Mouse (Mus musculus) CH12.LX (cell line): Measurements from ENCODE around the gene A530084C06Rik. TPM values are rescaled to one million over a fixed set of nuclear protein-coding genes. Genes with fewer than 3 reads are reported as not detected.

ENCODE experiments used
- DNase-seq: peaks from one replicate; pipeline ENCODE4 v3.0.0-alpha.2; 2013; ENCODE audit errors: extremely low read depth
- H3K27ac ChIP-seq: 2 replicates; pipeline ENCODE4 v1.5.1; 2012; ENCODE audit warnings: low read depth, mild to moderate bottlenecking, control low read depth, moderate library complexity; ENCODE audit not compliant: insufficient read depth
- H3K27me3 ChIP-seq: replicated peaks from 2 replicates; pipeline ENCODE3; 2012; ENCODE audit warnings: inconsistent platforms
- H3K36me3 ChIP-seq, 2 experiments: replicated peaks in 1 of 2; 2 replicates each; pipeline versions ENCODE3 to v1.6.1; 2012; ENCODE audit warnings: inconsistent platforms in 1 of 2, low read length in 1 of 2, mild to moderate bottlenecking in 1 of 2, mixed read lengths in 1 of 2, moderate library complexity in 1 of 2; ENCODE audit not compliant: control insufficient read depth in 1 of 2, insufficient read depth in 1 of 2
- H3K4me1 ChIP-seq, 2 experiments: 2 replicates each; pipeline ENCODE4 v1.6.1; 2012; ENCODE audit warnings: inconsistent platforms in 1 of 2, moderate library complexity in 1 of 2; ENCODE audit not compliant: insufficient read depth in 2 of 2, control insufficient read depth in 1 of 2
- H3K4me2 ChIP-seq: 2 replicates; pipeline ENCODE4 v1.6.1; 2012; ENCODE audit warnings: low read depth, mild to moderate bottlenecking, control low read depth; ENCODE audit not compliant: poor library complexity, insufficient read depth, severe bottlenecking
- H3K4me3 ChIP-seq, 3 experiments: fragments of 150-350 bp in 1 of 3; sonication (generic) in 1 of 3; replicated peaks in 1 of 3; 2 replicates each; pipeline versions ENCODE3 to v1.5.1; 2011 to 2012; ENCODE audit warnings: low read depth in 2 of 3, low read length in 2 of 3, mild to moderate bottlenecking in 2 of 3, moderate library complexity in 2 of 3, control low read depth in 1 of 3, improper control_type of control experiment in 1 of 3, inconsistent platforms in 1 of 3, mixed read lengths in 1 of 3; ENCODE audit not compliant: poor library complexity in 1 of 3
- H3K79me2 ChIP-seq: replicated peaks from 2 replicates; pipeline ENCODE4 v1.6.1; 2012; ENCODE audit warnings: mild to moderate bottlenecking, moderate library complexity; ENCODE audit not compliant: control insufficient read depth, poor library complexity, insufficient read depth, severe bottlenecking; ENCODE audit errors: extremely low read depth
- H3K9ac ChIP-seq: 2 replicates; pipeline ENCODE4 v1.6.1; 2012; ENCODE audit warnings: low read depth, mild to moderate bottlenecking, control low read depth, moderate library complexity; ENCODE audit not compliant: insufficient read depth
- H3K9me3 ChIP-seq: replicated peaks from 2 replicates; pipeline ENCODE3; 2012; ENCODE audit warnings: low read length, inconsistent platforms, mixed read lengths
- E2F4 ChIP-seq: IDR thresholded peaks from 2 replicates; pipeline ENCODE4 v1.6.1; 2011; ENCODE audit warnings: low read depth, low read length, improper control_type of control experiment; ENCODE audit not compliant: insufficient replicate concordance
- ELF1 ChIP-seq: IDR thresholded peaks from 2 replicates; pipeline ENCODE4 v1.6.1; 2014; ENCODE audit warnings: low read depth, mild to moderate bottlenecking, inconsistent platforms, low read length, improper control_type of control experiment
- ETS1 ChIP-seq: conservative IDR thresholded peaks from 2 replicates; pipeline ENCODE4 v1.6.1; 2012; ENCODE audit warnings: low read depth, mild to moderate bottlenecking, inconsistent platforms, low read length, improper control_type of control experiment, moderate library complexity
- HCFC1 ChIP-seq: IDR thresholded peaks from 2 replicates; pipeline ENCODE4 v1.6.1; 2012; ENCODE audit warnings: low read depth, mild to moderate bottlenecking, inconsistent platforms, low read length, improper control_type of control experiment
- IRF4 ChIP-seq: IDR thresholded peaks from 2 replicates; pipeline ENCODE4 v1.6.1; 2014; ENCODE audit warnings: low read depth, mild to moderate bottlenecking, inconsistent platforms, low read length, improper control_type of control experiment
- JUN ChIP-seq: IDR thresholded peaks from 2 replicates; pipeline ENCODE4 v1.6.1; 2011; ENCODE audit warnings: low read depth, mild to moderate bottlenecking, low read length, improper control_type of control experiment, moderate library complexity; ENCODE audit not compliant: insufficient read depth
- JUND ChIP-seq: conservative IDR thresholded peaks from 2 replicates; pipeline ENCODE4 v1.6.1; 2011; ENCODE audit warnings: low read depth, low read length, improper control_type of control experiment
- MAFK ChIP-seq: IDR thresholded peaks from 2 replicates; pipeline ENCODE4 v1.6.1; 2011; ENCODE audit warnings: low read length, improper control_type of control experiment; ENCODE audit not compliant: insufficient replicate concordance
- MAX ChIP-seq: IDR thresholded peaks from 2 replicates; pipeline ENCODE4 v1.6.1; 2011; ENCODE audit warnings: low read length, improper control_type of control experiment
- MAZ ChIP-seq: IDR thresholded peaks from 2 replicates; pipeline ENCODE4 v1.6.1; 2012; ENCODE audit warnings: low read depth, mild to moderate bottlenecking, inconsistent platforms, low read length, improper control_type of control experiment, moderate library complexity
- MXI1 ChIP-seq: IDR thresholded peaks from 2 replicates; pipeline ENCODE4 v1.6.1; 2011; ENCODE audit warnings: mild to moderate bottlenecking, low read depth, low read length, improper control_type of control experiment
- MYC ChIP-seq: IDR thresholded peaks from 2 replicates; pipeline ENCODE4 v1.6.1; 2011; ENCODE audit warnings: low read depth, mild to moderate bottlenecking, improper control_type of control experiment, low read length
- PAX5 ChIP-seq: IDR thresholded peaks from 2 replicates; pipeline ENCODE4 v1.6.1; 2012; ENCODE audit warnings: low read length, inconsistent platforms, mixed read lengths
- SIN3A ChIP-seq: IDR thresholded peaks from 2 replicates; pipeline ENCODE4 v1.6.1; 2012; ENCODE audit warnings: low read length, improper control_type of control experiment, inconsistent platforms
- SMC3 ChIP-seq: IDR thresholded peaks from 2 replicates; pipeline ENCODE4 v1.6.1; 2011; ENCODE audit warnings: low read depth, low read length, improper control_type of control experiment
- TBP ChIP-seq: conservative IDR thresholded peaks from 2 replicates; pipeline ENCODE4 v1.6.1; 2011; ENCODE audit warnings: low read depth, low read length, improper control_type of control experiment
- TCF12 ChIP-seq: IDR thresholded peaks from 2 replicates; pipeline ENCODE4 v1.6.1; 2014; ENCODE audit warnings: low read depth, mild to moderate bottlenecking, inconsistent platforms, low read length, improper control_type of control experiment
- ZC3H11A ChIP-seq: IDR thresholded peaks from 2 replicates; pipeline ENCODE4 v1.6.1; 2012; ENCODE audit warnings: low read depth, mild to moderate bottlenecking, inconsistent platforms, low read length, improper control_type of control experiment
- ZMIZ1 ChIP-seq: IDR thresholded peaks from 2 replicates; pipeline ENCODE4 v1.6.1; 2012; ENCODE audit warnings: low read depth, mild to moderate bottlenecking, inconsistent platforms, low read length, improper control_type of control experiment
- ZNF384 ChIP-seq: IDR thresholded peaks from 2 replicates; pipeline ENCODE4 v1.6.1; 2012; ENCODE audit warnings: low read depth, low read length, improper control_type of control experiment, inconsistent platforms
- dilution Hi-C: fragments of 300-500 bp; cut with MboI; formaldehyde crosslinking; loops from 2 replicates; pipeline ENCODE4 v1.14.3; 2020; ENCODE audit warnings: low sequenced_read_pairs; ENCODE audit not compliant: extremely low pct_unique_long_range_greater_than_20kb, extremely low pct_ligation_motif_present
- in situ Hi-C: fragments of 300-500 bp; cut with MboI; formaldehyde crosslinking; loops from 3 replicates; pipeline ENCODE4 v1.14.3; 2019; ENCODE audit warnings: low sequenced_read_pairs, low pct_ligation_motif_present, low pct_unique_long_range_greater_than_20kb, mixed read lengths
- polyA plus RNA-seq: library from polyadenylated mRNA; unstranded; fragments of >175 nt; gene quantifications from 2 replicates; pipeline ENCODE4 v1.2.1, GENCODE M21; 2012; ENCODE audit warnings: low read depth; ENCODE audit not compliant: insufficient read length
- total RNA-seq, 2 experiments: library from RNA; depleted of rRNA; stranded (reverse); fragments of 300-350 nt in 1 of 2; fragments of >200 nt in 1 of 2; gene quantifications; 2 replicates each; pipeline ENCODE4 v1.2.3; 2012 to 2014

The A530084C06Rik gene
- total and polyA plus RNA-seq, 3 experiments = not detected

- TF ChIP-seq ZNF384 = no peak
- TF ChIP-seq TCF12 = no peak
- TF ChIP-seq HCFC1 = no peak
- no peak for TF ChIP-seq MAX
- TF ChIP-seq JUN = no peak
- TF ChIP-seq TBP = no peak
- TF ChIP-seq ZMIZ1 = no peak
- TF ChIP-seq ZC3H11A = no peak
- no peak for TF ChIP-seq MYC
- no peak for TF ChIP-seq ETS1
- no peak for TF ChIP-seq SMC3
- TF ChIP-seq MAZ = no peak
- H3K9ac ChIP-seq = no peak overlapping the region
- in situ Hi-C loops (no loop called here), dilution Hi-C loops (no loop called here)
- no peaks in the 10 kb centered on the region for H3K79me2 ChIP-seq
- H3K4me3 ChIP-seq = no peak overlapping the region
- no peaks in the 10 kb centered on the region for H3K27me3 ChIP-seq
- H3K4me1 ChIP-seq = no peaks in the 10 kb centered on the region
- no peak for DNase-seq
- H3K9me3 ChIP-seq = no peaks in the 10 kb centered on the region
- no peak overlapping the region for H3K4me2 ChIP-seq
- H3K27ac ChIP-seq = no peak overlapping the region
- H3K36me3 ChIP-seq = no peaks in the 10 kb centered on the region
These were observed 11.9 kb downstream of the A530084C06Rik start for GRCm38 (mm10) chr13:31547204-31547603.

GRCm38 (mm10) chr13:31546784-31547183 lies 12.3 kb downstream of the A530084C06Rik start:
- Histone ChIP-seq H3K27ac (no peak overlapping the region), H3K36me3 (no peaks in the 10 kb centered on the region), H3K27me3 (no peaks in the 10 kb centered on the region), H3K4me2 (no peak overlapping the region), H3K79me2 (no peaks in the 10 kb centered on the region), H3K4me3 (no peak overlapping the region), H3K4me1 (no peaks in the 10 kb centered on the region), H3K9me3 (no peaks in the 10 kb centered on the region), H3K9ac (no peak overlapping the region)
- in situ Hi-C loops = no loop called here
- no peak for TF ChIP-seq IRF4
- TF ChIP-seq ELF1 = no peak
- no peak for TF ChIP-seq TBP
- dilution Hi-C loops = no loop called here
- no peak for DNase-seq

GRCm38 (mm10) chr13:31543021-31543420 lies 16.1 kb downstream of the A530084C06Rik start:
- in situ Hi-C loops = no loop called here

More at GRCm38 (mm10) chr13:31543021-31543420, 16.1 kb downstream of the A530084C06Rik start:
- TF ChIP-seq ELF1 (no peak), MAX (no peak), JUND (no peak), MAFK (no peak), MXI1 (no peak), PAX5 (no peak), E2F4 (no peak), SMC3 (no peak), SIN3A (no peak)
- Histone ChIP-seq H3K27ac (no peak overlapping the region), H3K9ac (no peak overlapping the region), H3K4me3 (no peak overlapping the region), H3K36me3 (no peaks in the 10 kb centered on the region), H3K4me2 (no peak overlapping the region), H3K27me3 (no peaks in the 10 kb centered on the region), H3K79me2 (no peaks in the 10 kb centered on the region), H3K9me3 (peaks cover 2% of the 10 kb centered on the region), H3K4me1 (no peaks in the 10 kb centered on the region)
- DNase-seq = no peak
- dilution Hi-C loops = no loop called here
